Mouse (Mus musculus): ENCODE measurements around the gene Cntnap5c. TPM values are rescaled to one million over a fixed set of nuclear protein-coding genes. Genes with fewer than 3 reads are reported as not detected.

Gene Cntnap5c
- total and polyA plus RNA-seq, 2 experiments from 2014 or later: 2.4 to 6.9 TPM

- no peak overlapping the region for H3K4me2 ChIP-seq (ENCODE audit: low read depth, low read length)
- no peaks in the 10 kb centered on the region for H3K9me3 ChIP-seq (ENCODE audit: low read length)
- WGBS: 91% methylated on average over 3 of the region's 3 CpGs
- H3K36me3 ChIP-seq (ENCODE audit: insufficient read depth, low read length): no peaks in the 10 kb centered on the region
- no peaks in the 10 kb centered on the region for H3K27me3 ChIP-seq (ENCODE audit: insufficient read depth, low read length)
- no peak overlapping the region for H3K4me3 ChIP-seq (ENCODE audit: low read length)
- no peak for TF ChIP-seq CTCF (IDR thresholded peaks at IDR 0.05; ENCODE audit: low read depth)
- DNase-seq (ENCODE audit: low spot score): no peak
- H3K4me1 ChIP-seq (ENCODE audit: insufficient read depth, low read length): no peaks in the 10 kb centered on the region
- no peak overlapping the region for H3K9ac ChIP-seq (replicated peaks; ENCODE audit: low read length)
- no peak overlapping the region for H3K27ac ChIP-seq
- no peak for ATAC-seq
Observed at GRCm38 (mm10) chr17:58107901-58108300, 338.5 kb downstream of the Cntnap5c start.

GRCm38 (mm10) chr17:58108335-58108734 lies 339.0 kb downstream of the Cntnap5c start:
- Histone ChIP-seq H3K27ac (no peak overlapping the region), H3K27me3 (ENCODE audit: insufficient read depth, low read length) (no peaks in the 10 kb centered on the region), H3K36me3 (ENCODE audit: insufficient read depth, low read length) (no peaks in the 10 kb centered on the region), H3K9me3 (ENCODE audit: low read length) (no peaks in the 10 kb centered on the region), H3K9ac (replicated peaks; ENCODE audit: low read length) (no peak overlapping the region), H3K4me2 (ENCODE audit: low read depth, low read length) (no peak overlapping the region), H3K4me1 (ENCODE audit: insufficient read depth, low read length) (no peaks in the 10 kb centered on the region), H3K4me3 (ENCODE audit: low read length) (no peak overlapping the region)
- DNase-seq (ENCODE audit: low spot score) (no peak), ATAC-seq (no peak)
- WGBS: 76% methylated on average over 1 of the region's 1 CpGs
- no peak for TF ChIP-seq CTCF (IDR thresholded peaks at IDR 0.05; ENCODE audit: low read depth)

- Histone ChIP-seq H3K9ac (replicated peaks; ENCODE audit: low read length) (no peak overlapping the region), H3K4me3 (ENCODE audit: low read length) (no peak overlapping the region), H3K4me2 (ENCODE audit: low read depth, low read length) (no peak overlapping the region), H3K9me3 (ENCODE audit: low read length) (no peaks in the 10 kb centered on the region), H3K4me1 (ENCODE audit: insufficient read depth, low read length) (no peaks in the 10 kb centered on the region), H3K27ac (no peak overlapping the region), H3K36me3 (ENCODE audit: insufficient read depth, low read length) (no peaks in the 10 kb centered on the region), H3K27me3 (ENCODE audit: insufficient read depth, low read length) (no peaks in the 10 kb centered on the region)
- 76% methylated on average over 1 of the region's 1 CpGs for WGBS
- no peak for DNase-seq (ENCODE audit: low spot score)
- ATAC-seq: no peak
- TF ChIP-seq CTCF (IDR thresholded peaks at IDR 0.05; ENCODE audit: low read depth): no peak
Observed at GRCm38 (mm10) chr17:58187171-58187570, 417.8 kb downstream of the Cntnap5c start.

- Histone ChIP-seq H3K9me3 (ENCODE audit: low read length) (no peaks in the 10 kb centered on the region), H3K4me3 (ENCODE audit: low read length) (no peak overlapping the region), H3K27ac (no peak overlapping the region), H3K27me3 (ENCODE audit: insufficient read depth, low read length) (no peaks in the 10 kb centered on the region), H3K36me3 (ENCODE audit: insufficient read depth, low read length) (no peaks in the 10 kb centered on the region), H3K4me2 (ENCODE audit: low read depth, low read length) (no peak overlapping the region), H3K4me1 (ENCODE audit: insufficient read depth, low read length) (no peaks in the 10 kb centered on the region), H3K9ac (replicated peaks; ENCODE audit: low read length) (no peak overlapping the region)
- ATAC-seq (no peak), DNase-seq (ENCODE audit: low spot score) (no peak)
- 92% methylated on average over 2 of the region's 2 CpGs for WGBS
- no peak for TF ChIP-seq CTCF (IDR thresholded peaks at IDR 0.05; ENCODE audit: low read depth)
Observed at GRCm38 (mm10) chr17:58201148-58201547, 431.8 kb downstream of the Cntnap5c start.

- ATAC-seq: no peak
Observed at GRCm38 (mm10) chr17:58268058-58268457, 498.7 kb downstream of the Cntnap5c start.

GRCm38 (mm10) chr17:58351310-58351709 lies 581.9 kb downstream of the Cntnap5c start:
- H3K36me3 ChIP-seq (ENCODE audit: insufficient read depth, low read length): no peaks in the 10 kb centered on the region
- H3K27ac ChIP-seq: no peak overlapping the region
- H3K4me3 ChIP-seq (ENCODE audit: low read length): no peak overlapping the region
- no peak overlapping the region for H3K4me2 ChIP-seq (ENCODE audit: low read depth, low read length)
- no peaks in the 10 kb centered on the region for H3K9me3 ChIP-seq (ENCODE audit: low read length)
- DNase-seq (ENCODE audit: low spot score) (no peak), ATAC-seq (no peak)
- no peaks in the 10 kb centered on the region for H3K27me3 ChIP-seq (ENCODE audit: insufficient read depth, low read length)
- H3K4me1 ChIP-seq (ENCODE audit: insufficient read depth, low read length): no peaks in the 10 kb centered on the region
- no peak for TF ChIP-seq CTCF (IDR thresholded peaks at IDR 0.05; ENCODE audit: low read depth)
- 81% methylated on average over 6 of the region's 6 CpGs for WGBS
- H3K9ac ChIP-seq (replicated peaks; ENCODE audit: low read length): no peak overlapping the region

More at GRCm38 (mm10) chr17:58268058-58268457, 498.7 kb downstream of the Cntnap5c start:
- H3K36me3 ChIP-seq (ENCODE audit: insufficient read depth, low read length): no peaks in the 10 kb centered on the region
- H3K4me1 ChIP-seq (ENCODE audit: insufficient read depth, low read length): no peaks in the 10 kb centered on the region
- no peaks in the 10 kb centered on the region for H3K27me3 ChIP-seq (ENCODE audit: insufficient read depth, low read length)
- no peak overlapping the region for H3K27ac ChIP-seq
- no peak overlapping the region for H3K4me2 ChIP-seq (ENCODE audit: low read depth, low read length)
- TF ChIP-seq CTCF (IDR thresholded peaks at IDR 0.05; ENCODE audit: low read depth): no peak
- 84% methylated on average over 2 of the region's 2 CpGs for WGBS
- no peak overlapping the region for H3K9ac ChIP-seq (replicated peaks; ENCODE audit: low read length)
- H3K9me3 ChIP-seq (ENCODE audit: low read length): no peaks in the 10 kb centered on the region
- DNase-seq (ENCODE audit: low spot score): no peak
- no peak overlapping the region for H3K4me3 ChIP-seq (ENCODE audit: low read length)

- no peak for ATAC-seq
- no peak overlapping the region for H3K27ac ChIP-seq
- no peak overlapping the region for H3K9ac ChIP-seq (replicated peaks; ENCODE audit: low read length)
- WGBS: 53% methylated on average over 2 of the region's 2 CpGs
- H3K4me2 ChIP-seq (ENCODE audit: low read depth, low read length): no peak overlapping the region
- no peaks in the 10 kb centered on the region for H3K9me3 ChIP-seq (ENCODE audit: low read length)
- no peaks in the 10 kb centered on the region for H3K36me3 ChIP-seq (ENCODE audit: insufficient read depth, low read length)
- no peak for TF ChIP-seq CTCF (IDR thresholded peaks at IDR 0.05; ENCODE audit: low read depth)
- no peak for DNase-seq (ENCODE audit: low spot score)
- no peak overlapping the region for H3K4me3 ChIP-seq (ENCODE audit: low read length)
- H3K27me3 ChIP-seq (ENCODE audit: insufficient read depth, low read length): no peaks in the 10 kb centered on the region
- no peaks in the 10 kb centered on the region for H3K4me1 ChIP-seq (ENCODE audit: insufficient read depth, low read length)
Observed at GRCm38 (mm10) chr17:58356224-58356623, 586.9 kb downstream of the Cntnap5c start.

All from hindbrain, postnatal 0 days (tissue).